In the genomic region with DNA sequence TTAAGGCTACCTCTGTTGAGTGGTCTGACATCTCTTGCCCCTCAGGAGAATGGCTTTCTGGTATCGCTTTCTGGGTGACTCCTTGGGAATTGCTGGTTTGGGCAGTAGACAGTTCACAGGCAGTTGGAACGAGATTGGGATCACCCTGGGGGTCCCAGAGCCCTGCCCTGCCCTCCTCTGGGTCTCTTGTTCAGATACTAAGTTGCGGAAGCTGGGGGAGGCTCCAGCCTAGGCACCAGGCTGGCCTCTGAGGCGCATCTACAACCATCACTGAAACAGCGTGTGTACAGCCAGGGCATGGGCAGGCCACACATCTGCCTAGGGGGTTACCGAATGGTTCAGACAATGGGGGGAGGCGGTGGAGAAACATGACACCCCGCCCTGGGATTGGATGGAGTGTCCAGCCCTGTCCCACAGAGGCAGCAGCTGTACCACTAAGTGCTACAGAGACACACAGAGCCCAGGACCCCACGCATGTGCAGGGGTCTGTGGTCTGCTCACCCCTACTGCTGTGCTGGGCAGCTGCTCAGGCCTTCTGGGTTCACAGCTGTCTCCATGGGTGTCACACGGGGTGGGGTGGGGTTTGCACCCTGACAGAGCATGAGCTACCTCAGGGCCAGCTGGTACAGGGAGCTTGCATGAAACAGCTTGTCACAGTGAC, we compare ENCODE assay signal across 10 mouse cellular contexts. TPM values are rescaled to one million over a fixed set of nuclear protein-coding genes. Genes with fewer than 3 reads are reported as not detected.
DNase-seq lines count a peak whose midpoint lies in the region; ATAC-seq and TF ChIP-seq lines count a peak whose summit lies in the region.
"Had no signal": no experiment of that assay in that cellular context is flagged by ENCODE, and none has a peak within 500 bp of the region (broad histone marks: within the 10 kb centered on the region; RNA-seq: fewer than 3 reads in every experiment).

No protein-coding gene starts in this region.

- no peak for TF ChIP-seq POLR2A in brain, embryonic 14.5 days (IDR thresholded peaks at IDR 0.05; ENCODE audit: borderline replicate concordance, extremely low read depth, insufficient read depth, insufficient read length, poor library complexity, severe bottlenecking)

- H3K27me3 ChIP-seq in kidney, embryonic 14.5 days (ENCODE audit: control insufficient read depth, insufficient read depth, low read length): peaks cover 14% of the 10 kb centered on the region
- peaks cover 38% of the 10 kb centered on the region for H3K27me3 ChIP-seq in embryonic facial prominence, embryonic 15.5 days
- peaks cover 27% of the 10 kb centered on the region for H3K27me3 ChIP-seq in midbrain, embryonic 13.5 days

- peak; percentile 78 for ATAC-seq in kidney, embryonic 14.5 days (ENCODE audit: low FRiP score, low TSS enrichment)
- peak; percentile 76 for ATAC-seq in embryonic facial prominence, embryonic 15.5 days (ENCODE audit: insufficient number of reproducible peaks, low FRiP score, low TSS enrichment, low read depth)
- ATAC-seq in midbrain, embryonic 13.5 days: peak; percentile 35
- ATAC-seq in CD4-positive, CD25-positive, alpha-beta regulatory T cell, adult 4 months: no peak

- H3K27ac ChIP-seq in kidney, embryonic 14.5 days (ENCODE audit: low read depth, low read length): no peak overlapping the region
- no peak overlapping the region for H3K27ac ChIP-seq in embryonic facial prominence, embryonic 15.5 days (replicated peaks)
- H3K27ac ChIP-seq in midbrain, embryonic 13.5 days: peak overlapping the region; percentile 36; the same call in 1 of the 2 replicates
- H3K27ac ChIP-seq: liver, embryonic 13.5 days had no signal

- H3K9me3 ChIP-seq in kidney, embryonic 14.5 days (ENCODE audit: control insufficient read depth, low read length): no peaks in the 10 kb centered on the region
- H3K9me3 ChIP-seq in embryonic facial prominence, embryonic 15.5 days (replicated peaks): no peaks in the 10 kb centered on the region
- H3K9me3 ChIP-seq in midbrain, embryonic 13.5 days: no peaks in the 10 kb centered on the region
- H3K9me3 ChIP-seq: liver, embryonic 13.5 days had no signal

- peaks cover 33% of the 10 kb centered on the region for H3K4me1 ChIP-seq in kidney, embryonic 14.5 days (ENCODE audit: control insufficient read depth, insufficient read depth, low read length)
- peaks cover 39% of the 10 kb centered on the region for H3K4me1 ChIP-seq in embryonic facial prominence, embryonic 15.5 days
- peaks cover 94% of the 10 kb centered on the region for H3K4me1 ChIP-seq in midbrain, embryonic 13.5 days (replicated peaks)

- no peak for TF ChIP-seq CTCF in brain, embryonic 14.5 days (IDR thresholded peaks at IDR 0.05; ENCODE audit: borderline replicate concordance, extremely low read depth, insufficient read depth, insufficient read length)

- no peak overlapping the region for H3K4me2 ChIP-seq in kidney, embryonic 14.5 days (replicated peaks; ENCODE audit: low read depth, low read length)
- H3K4me2 ChIP-seq in embryonic facial prominence, embryonic 15.5 days (replicated peaks): no peak overlapping the region
- no peak overlapping the region for H3K4me2 ChIP-seq in midbrain, embryonic 13.5 days (replicated peaks)
- H3K4me2 ChIP-seq: liver, embryonic 13.5 days had no signal

- no peak overlapping the region for H3K9ac ChIP-seq in kidney, embryonic 14.5 days (ENCODE audit: low read depth, low read length)
- no peak overlapping the region for H3K9ac ChIP-seq in embryonic facial prominence, embryonic 15.5 days
- 0 out of 2 replicates have a peak overlapping the region, but pooled peaks have one; percentile 10 for H3K9ac ChIP-seq in midbrain, embryonic 13.5 days (replicated peaks)
- H3K9ac ChIP-seq: liver, embryonic 13.5 days had no signal

- 13% methylated on average over 10 of the region's 10 CpGs for WGBS in kidney, embryonic 14.5 days
- 14% methylated on average over 10 of the region's 10 CpGs for WGBS in embryonic facial prominence, embryonic 15.5 days
- WGBS in midbrain, embryonic 13.5 days: 18% methylated on average over 10 of the region's 10 CpGs

- DNase-seq in kidney, adult 8-10 months: no peak
- peak; percentile 58 for DNase-seq in brain, embryonic 14.5 days (ENCODE audit: low read depth)
- DNase-seq in layer of hippocampus, adult 8-10 months (ENCODE audit: low spot score in 2 of 2): no peak
- no peak for DNase-seq in adrenal gland, postnatal 10 days
- DNase-seq: kidney, postnatal 14 days; liver, embryonic 13.5 days had no signal

- no peaks in the 10 kb centered on the region for H3K36me3 ChIP-seq in kidney, embryonic 14.5 days (ENCODE audit: control insufficient read depth, insufficient read depth, low read length)
- no peaks in the 10 kb centered on the region for H3K36me3 ChIP-seq in embryonic facial prominence, embryonic 15.5 days
- H3K36me3 ChIP-seq in midbrain, embryonic 13.5 days: no peaks in the 10 kb centered on the region
- H3K36me3 ChIP-seq: liver, embryonic 13.5 days had no signal

- H3K4me3 ChIP-seq in kidney, embryonic 14.5 days (ENCODE audit: low read length): no peak overlapping the region
- H3K4me3 ChIP-seq in embryonic facial prominence, embryonic 15.5 days (replicated peaks): no peak overlapping the region
- no peak overlapping the region for H3K4me3 ChIP-seq in midbrain, embryonic 13.5 days (replicated peaks)
- H3K4me3 ChIP-seq: liver, embryonic 13.5 days had no signal

RNA-seq across cellular contexts. Expression of gene Grm4, which starts 15.9 kb away (rescaled TPM):
- polyA plus RNA-seq in kidney, embryonic 14.5 days (2014; fragmentation: Nextera tagmentation; extraction: Ambion mirVana): 0.50 and 1.6 TPM in 2 replicates
- polyA plus RNA-seq in brain, embryonic 14.5 days (2012; rRNA removed): 16.3 and 28.0 TPM in 2 replicates
- polyA plus RNA-seq in embryonic facial prominence, embryonic 15.5 days (2015; fragmentation: Nextera tagmentation; extraction: Ambion mirVana): 0.72 and 0.85 TPM in 2 replicates
- 5.8 and 6.1 TPM in 2 replicates for polyA plus RNA-seq in midbrain, embryonic 13.5 days (2015; fragmentation: Nextera tagmentation; extraction: Ambion mirVana)
- total RNA-seq in layer of hippocampus, adult 8-10 months (2022): 10 to 100 TPM in 3 of 4 experiments, 1 to 10 TPM in 1; 9.9 to 13.0 (median 12.6) TPM
- not detected for polyA plus RNA-seq in CD4-positive, CD25-positive, alpha-beta regulatory T cell, adult 4 months (2017; shearing (Covaris generic))
- total RNA-seq in adrenal gland, postnatal 10 days (2021): 1 to 10 TPM; 1.9 to 3.5 TPM
- polyA plus RNA-seq: liver, embryonic 13.5 days had no signal

RNA-seq across cellular contexts. Expression of gene Hmga1, which starts 50.9 kb away (rescaled TPM):
- 351 and 355 TPM in 2 replicates for polyA plus RNA-seq in kidney, embryonic 14.5 days (2014; fragmentation: Nextera tagmentation; extraction: Ambion mirVana)
- 120 and 130 TPM in 2 replicates for polyA plus RNA-seq in brain, embryonic 14.5 days (2012; rRNA removed)
- polyA plus RNA-seq in embryonic facial prominence, embryonic 15.5 days (2015; fragmentation: Nextera tagmentation; extraction: Ambion mirVana): 185 and 195 TPM in 2 replicates
- polyA plus RNA-seq in midbrain, embryonic 13.5 days (2015; fragmentation: Nextera tagmentation; extraction: Ambion mirVana): 120 and 124 TPM in 2 replicates
- 10 to 100 TPM; 30.4 to 39.8 (median 36.1) TPM for total RNA-seq in layer of hippocampus, adult 8-10 months (2022)
- 10 to 100 TPM; 82.7 to 84.0 TPM for polyA plus RNA-seq in CD4-positive, CD25-positive, alpha-beta regulatory T cell, adult 4 months (2017; shearing (Covaris generic))
- 10 to 100 TPM; 27.0 to 29.5 TPM for total RNA-seq in adrenal gland, postnatal 10 days (2021)
